Mouse (Mus musculus) spleen, postnatal 14 days (tissue): Measurements from ENCODE around the gene Oprd1.

Experiments used
- DNase-seq, 2 experiments: peaks; one replicate each; pipeline ENCODE4 v3.0.0; 2021 to 2022; ENCODE audit warnings: low spot score in 2 of 2

The Oprd1 gene

DNA sequence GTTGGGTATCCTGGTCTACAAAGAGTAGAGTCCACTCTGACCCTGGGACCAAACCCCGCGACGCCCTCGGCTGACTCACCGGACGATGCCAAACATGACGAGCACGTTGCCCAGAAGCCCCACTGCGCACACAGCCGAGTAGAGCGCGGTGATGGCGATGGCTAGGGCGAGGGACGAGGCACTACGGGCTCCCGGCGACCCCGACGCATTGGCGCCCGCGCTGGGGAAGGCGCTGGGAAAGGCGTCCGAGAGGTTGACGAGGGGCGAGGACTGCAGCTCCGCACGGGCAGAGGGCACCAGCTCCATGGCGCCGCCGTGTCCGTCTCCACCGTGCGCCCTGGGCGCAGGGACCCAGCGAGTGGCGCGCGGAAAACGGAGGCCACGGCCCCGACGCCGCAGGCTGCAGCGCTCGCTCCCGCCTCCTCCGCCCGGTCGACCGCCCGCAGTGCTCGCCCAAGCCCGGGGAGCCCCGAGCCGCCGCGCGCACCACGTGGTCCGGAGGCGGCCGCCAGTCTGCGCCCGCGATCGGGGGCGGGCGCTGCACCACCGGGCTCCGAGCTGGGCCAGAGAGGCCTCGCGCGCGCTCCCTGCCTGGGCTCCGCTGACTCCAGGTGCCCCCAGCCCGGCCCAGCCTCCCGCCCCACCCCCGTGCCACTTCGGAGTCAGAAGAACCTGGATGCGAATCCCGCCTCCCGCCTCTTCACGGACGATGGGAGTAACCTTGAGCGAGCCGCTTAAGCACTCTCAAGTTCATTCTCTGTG, at the start of gene Oprd1:
Gene Oprd1, minus strand, starts transcription at position 407 of the 762 bp plus-strand sequence.
- no peak for DNase-seq

DNA sequence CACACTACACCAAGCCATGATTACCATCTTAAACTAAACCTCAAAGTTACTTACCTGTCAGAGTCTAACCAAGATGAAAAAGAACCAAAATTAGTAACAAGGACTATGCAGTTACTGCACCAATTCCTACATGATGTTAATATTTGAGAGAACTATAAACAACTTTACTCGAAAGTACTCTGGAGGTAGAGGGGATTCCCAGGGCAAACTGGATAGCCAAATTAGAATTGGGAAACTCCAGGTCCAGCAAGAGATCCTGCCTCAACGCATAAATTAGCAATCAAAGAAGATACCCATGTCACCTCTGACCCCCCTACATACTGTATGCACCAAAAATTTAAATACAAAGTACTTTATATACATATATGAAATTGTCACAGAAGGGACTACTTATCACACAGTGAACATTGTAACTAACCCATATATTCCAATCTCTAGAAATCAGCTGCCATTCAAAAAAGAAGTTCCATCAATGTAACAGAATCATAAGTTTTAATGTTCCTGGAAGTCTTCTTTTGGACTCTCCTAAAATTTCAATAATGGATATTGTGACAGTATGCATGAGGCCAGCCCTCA, 43.6 kb upstream of the Oprd1 start:
- no peak for DNase-seq

DNA sequence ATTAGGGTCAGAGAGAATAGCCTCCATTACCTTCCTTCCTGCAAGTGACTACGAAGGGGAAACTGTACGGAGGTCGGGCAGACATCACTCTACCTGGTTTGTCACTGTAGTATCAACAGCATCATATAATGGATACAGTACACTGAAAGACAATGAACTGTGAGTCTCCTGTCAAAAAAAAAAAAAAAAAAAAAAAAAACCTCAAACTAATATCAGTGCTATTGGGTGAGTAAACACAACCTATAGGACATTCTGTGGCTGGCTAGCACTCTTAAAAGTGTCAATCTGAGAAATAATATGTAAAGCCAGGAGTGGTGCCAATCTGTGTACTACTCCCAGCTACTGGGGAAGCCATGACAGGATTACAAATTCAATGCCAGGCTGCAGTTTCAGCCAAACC, 38.9 kb upstream of the Oprd1 start:
- DNase-seq: no peak

DNA sequence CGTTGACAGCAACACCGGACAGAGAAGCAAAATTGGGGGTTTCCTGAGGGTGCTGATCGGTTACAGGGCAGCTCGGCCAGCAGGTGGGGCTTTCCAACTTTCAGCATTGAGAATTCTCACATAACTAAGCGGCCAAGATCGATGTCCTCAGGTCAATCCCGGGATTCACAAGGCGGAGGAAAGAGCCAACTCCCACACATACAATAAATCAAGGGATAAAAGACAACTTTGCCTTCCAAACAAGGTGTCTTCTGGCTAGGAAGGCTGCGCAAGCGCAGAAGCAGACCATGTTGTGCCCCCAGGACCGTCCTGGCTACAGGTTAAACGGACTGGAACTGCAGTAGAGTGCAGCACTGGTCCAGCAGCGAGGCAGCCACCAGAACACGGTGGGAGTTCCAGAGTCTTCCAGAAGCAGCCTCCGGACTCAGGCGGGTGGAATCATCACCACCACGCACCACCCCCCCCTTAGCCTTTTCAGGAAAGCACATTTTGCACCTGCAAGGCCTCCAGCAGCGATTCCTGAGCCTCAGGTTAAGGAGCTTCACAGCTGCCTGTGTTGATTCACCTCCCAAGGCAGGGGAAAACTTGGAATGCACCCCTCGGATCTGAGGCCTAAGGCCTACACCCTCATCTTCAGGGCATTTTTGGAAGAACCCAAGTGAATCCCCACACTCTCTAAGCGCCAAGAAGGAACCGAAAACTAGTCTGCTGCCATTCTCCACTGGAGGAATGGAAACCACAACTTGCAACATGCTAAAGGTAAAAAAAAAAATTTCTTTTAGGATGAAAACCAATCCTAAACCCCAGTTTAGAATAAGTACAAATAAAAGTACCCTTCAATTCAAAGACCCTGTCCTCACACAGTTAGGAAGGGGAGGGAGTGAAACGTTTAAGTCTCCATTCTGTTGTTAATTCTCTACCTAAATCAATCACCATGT, 37.7 kb upstream of the Oprd1 start:
- DNase-seq: no peak

DNA sequence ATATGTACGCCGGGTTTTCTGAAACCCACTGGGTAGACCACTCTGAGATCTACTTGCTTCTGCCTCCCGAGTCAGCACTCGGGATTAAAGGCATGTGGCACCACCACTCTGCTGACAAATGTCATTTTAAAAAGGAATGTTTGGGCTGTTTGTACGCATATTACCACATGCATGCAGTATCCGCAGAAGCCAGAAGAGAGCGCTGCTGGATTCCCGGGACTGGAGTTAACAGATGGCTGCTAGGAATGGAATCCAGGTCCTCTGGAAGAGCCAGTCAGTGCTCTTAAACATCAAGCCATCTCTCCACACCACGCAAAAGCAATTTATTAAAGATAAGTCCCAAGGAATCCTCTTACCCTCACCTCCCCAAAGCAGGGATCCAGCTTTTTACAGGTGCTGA, 36.4 kb upstream of the Oprd1 start:
- peak in 1 of 2 experiments; percentile 29 for DNase-seq

DNA sequence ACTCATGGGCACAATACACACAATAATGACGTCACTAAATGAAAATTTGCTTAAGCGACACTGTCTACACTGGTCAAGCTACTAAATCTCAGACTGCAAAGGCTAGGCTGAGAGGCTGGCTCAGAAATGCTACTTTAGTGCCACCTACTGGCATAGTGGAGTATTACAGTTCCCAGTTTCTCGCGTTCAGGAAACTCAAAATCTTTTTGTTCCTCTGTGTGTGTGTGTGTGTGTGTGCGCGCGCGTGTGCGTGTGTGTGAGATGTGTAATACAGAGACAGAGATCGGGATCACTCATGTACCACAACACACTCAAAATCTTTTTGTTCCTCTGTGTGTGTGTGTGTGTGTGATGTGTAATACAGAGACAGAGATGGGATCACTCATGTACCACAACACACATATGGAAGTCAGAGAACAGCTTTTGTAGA, 34.4 kb upstream of the Oprd1 start:
- DNase-seq: peak in 1 of 2 experiments; percentile 55

DNA sequence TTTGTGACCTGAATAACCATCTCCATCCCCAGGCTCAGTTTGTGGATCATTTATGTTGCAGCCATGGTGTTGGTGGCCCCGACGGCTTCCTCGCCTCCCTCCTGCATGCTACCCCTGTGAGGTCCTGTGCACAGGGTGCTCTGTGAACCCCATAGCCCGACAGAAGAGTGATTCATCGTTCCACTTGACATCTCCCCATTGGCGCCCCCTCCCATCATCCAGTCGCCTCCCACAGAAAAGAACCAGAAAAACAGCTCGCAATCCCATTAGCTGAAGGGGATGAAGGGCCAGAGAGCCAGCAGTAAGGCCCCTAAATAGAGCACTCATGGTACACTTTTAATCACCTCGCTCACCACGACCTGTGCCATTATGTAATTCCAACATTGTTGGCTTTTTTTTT, 32.2 kb upstream of the Oprd1 start:
- no peak for DNase-seq

DNA sequence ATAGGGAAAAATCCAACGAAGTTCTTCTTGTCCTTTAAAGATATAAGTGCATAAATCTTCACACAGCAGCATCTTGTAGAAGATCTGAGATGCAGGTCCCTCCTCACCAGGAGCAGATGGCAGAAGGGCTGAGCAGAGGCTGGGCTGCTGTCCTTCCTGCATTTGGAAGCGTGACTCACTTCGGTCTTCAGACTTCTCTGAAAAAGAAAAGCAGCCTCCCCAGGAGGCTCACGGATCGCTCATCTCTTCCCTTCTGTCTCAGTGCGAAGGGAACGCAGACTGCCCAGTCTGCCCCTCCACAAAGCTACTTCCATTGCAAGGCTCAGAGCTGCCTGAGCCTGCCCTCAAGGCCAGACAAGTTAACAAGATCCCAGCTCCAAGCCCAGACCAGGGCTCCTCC, 26.6 kb upstream of the Oprd1 start:
- DNase-seq: no peak

DNA sequence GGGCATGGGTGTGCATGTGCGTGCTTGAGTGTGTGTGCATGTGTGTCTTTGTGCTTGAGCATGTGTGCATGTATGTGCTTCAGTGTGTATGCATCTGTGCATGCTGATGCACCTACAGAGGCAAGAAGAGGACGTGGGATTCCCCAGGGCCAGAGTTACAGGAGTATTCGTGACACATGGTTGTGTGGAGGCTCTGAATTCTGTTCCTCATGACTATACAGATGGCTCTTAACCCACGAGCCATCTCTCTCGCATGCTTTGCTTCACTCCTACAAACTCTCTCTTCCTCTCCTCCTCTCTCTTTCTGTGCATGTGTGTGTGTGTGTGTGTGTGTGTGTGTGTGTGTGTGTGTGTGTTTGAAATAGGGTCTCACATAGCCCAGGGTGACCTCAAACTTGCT, 25.5 kb upstream of the Oprd1 start:
- no peak for DNase-seq

DNA sequence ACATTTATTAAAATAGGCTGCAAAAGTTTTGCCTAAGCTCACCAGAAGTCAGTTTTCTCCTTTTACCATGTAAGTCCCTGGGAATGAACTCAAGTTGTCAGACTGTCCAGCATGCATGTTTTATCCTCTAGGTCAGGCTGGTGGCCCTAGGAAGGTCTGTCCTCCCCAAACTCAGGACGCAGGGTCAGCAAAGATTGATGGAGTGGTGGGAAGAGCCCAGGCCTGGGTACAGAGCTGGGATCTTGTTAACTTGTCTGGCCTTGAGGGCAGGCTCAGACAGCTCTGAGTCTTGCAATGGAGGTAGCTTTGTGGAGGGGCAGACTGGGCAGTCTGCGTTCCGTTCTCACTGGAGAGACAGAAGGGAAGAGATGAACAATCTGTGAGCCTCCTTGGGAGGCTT, 25.0 kb upstream of the Oprd1 start:
- no peak for DNase-seq

DNA sequence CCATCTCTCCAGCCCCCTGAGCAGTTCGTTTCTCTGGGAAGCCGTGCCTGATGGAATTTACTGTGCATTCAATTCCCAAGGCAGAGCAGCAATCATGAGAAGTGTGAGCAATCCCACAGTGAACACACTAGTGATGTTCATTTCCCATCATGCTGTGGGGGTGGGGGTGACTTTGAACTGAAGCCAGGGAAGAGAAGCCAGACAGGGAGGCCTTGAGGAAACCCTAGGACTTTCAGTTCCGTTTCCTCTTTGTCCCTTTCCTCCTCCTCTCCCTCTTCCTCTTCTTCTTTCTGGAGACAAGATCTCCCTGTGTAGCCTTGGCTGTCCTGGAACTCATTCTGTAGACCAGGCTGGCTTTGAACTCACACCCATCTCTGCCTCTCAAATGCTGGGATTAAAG, 23.1 kb upstream of the Oprd1 start:
- no peak for DNase-seq

DNA sequence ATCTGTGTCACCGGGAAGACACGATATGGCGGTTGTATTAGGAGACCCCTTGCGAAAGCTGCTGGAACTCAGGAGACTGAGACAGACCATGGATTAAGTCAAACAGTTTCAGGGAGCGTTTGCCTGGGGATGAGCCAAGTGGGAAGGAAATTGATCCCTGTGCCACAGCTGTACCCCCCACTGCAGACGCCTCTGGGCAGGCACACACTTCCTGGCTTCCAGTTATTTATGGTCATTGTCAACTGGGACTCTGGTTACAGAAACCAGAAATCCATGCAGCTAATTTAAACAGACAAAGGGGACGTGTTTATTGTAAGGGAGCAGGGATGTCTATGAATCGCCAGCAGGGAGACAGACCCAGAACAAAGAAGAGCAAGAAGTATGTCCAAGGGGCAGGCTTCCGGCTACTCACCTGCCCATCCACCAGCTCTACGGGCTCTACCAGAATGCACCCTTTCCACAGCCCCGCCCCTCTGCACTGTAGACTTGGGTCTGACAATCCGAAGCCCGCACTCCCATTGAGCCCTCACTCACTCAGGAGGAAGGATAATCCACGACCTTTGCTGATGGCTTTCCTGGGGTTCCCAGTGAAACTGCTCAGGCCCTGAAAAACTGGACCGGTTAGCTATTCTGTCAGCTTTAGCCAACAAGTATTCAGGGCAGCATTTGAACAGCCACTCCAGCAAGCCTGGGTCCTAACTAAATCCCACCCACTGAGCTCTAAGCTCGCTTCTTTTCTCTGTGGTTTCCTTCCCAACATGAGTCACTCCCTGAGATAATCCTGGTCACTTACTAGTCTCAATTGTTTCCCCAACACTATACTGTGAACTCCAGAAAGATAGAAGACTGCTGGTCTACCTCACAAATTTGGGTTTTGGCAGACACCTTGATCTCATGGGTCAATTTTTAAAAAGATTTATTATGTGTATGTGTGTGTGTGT, 22.3 kb upstream of the Oprd1 start:
- no peak for DNase-seq

DNA sequence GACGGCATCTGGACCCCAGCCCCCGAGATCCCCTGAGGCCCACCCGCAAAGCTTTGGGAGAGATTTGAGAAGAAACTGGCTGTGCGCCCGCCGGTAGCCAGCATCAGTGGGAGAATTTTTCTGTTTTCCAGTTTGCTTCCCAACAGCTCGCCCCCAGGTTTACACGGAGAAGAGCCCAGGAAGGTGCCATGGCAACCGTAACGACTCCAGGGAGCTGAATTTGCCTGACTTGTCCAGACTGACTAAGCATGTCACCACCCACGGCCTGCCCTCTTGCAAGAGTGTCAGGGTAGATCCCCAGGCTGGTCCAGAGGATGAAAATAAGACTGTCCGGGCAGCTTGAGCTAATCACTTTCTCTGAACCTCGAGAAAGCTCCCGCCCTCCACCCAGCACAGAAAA, 21.4 kb upstream of the Oprd1 start:
- DNase-seq: no peak

DNA sequence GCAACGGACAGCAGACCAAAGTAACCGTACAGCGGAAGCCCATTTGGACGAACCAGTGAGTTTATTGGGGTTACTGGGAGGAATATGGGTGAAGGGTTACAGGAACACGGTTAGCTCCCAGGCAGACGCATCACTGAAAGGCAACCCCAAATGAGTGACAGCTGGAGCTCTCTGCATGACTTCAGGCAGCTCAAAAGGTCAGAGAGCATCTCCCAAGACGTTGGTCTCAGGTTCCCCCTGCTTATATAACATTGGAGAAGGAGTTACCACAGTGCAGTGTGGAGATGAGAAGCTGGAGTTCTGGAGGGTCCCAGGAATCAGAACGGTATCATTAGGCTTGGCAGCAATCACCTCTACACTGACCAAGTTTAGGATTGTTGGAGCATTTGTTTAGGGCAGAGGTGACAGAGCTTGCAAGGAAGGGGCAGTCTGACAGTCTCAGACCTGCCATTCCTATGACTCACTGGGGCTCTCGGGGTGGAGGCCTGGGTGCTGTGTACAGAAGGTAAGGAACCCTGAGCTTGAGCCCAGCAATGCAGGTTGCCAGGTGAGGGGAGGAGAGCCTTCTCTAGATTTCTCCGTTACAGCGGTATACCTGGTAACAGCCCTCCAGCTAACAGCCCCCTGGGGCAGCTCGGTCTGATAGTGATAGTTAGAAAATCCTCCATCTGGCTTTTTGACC, 12.8 kb upstream of the Oprd1 start:
- no peak for DNase-seq

DNA sequence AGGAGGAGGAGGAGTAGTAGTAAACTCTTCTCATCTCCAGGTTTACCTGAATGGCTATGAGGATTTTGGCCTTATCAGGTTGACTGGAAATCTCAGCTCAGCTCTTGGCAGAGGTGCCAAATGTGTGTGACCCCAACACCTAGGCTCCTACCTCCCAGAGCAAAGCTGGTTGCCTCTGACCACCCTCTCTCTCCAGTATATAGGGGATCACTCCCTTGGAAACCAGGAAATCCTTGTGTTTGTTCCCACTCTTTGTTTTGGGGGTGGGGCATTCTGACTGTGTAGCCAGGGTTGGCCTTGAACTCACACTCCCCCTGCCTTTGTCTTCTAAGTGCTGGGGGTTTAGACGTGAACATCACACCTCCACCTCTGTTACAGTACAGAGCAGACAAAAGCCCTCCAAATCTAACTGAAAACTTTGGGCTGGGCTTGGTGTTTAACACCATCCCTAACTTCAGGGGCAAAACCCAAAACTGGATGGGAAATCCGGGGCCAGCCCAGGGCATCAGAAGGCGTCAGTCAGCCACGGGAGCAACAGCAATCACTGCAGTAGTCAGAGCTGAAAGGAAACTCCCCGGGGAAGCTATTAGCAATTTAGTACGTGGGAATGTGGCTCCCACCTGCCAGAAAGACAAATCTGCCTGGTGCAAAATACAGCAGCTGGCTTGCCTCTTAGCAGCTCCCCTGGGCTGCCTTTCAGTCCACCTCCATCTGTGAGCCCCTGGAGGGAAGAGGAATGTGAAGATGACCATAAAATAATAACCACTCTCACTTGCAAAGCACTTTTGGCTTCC, 10.8 kb upstream of the Oprd1 start:
- DNase-seq: no peak

DNA sequence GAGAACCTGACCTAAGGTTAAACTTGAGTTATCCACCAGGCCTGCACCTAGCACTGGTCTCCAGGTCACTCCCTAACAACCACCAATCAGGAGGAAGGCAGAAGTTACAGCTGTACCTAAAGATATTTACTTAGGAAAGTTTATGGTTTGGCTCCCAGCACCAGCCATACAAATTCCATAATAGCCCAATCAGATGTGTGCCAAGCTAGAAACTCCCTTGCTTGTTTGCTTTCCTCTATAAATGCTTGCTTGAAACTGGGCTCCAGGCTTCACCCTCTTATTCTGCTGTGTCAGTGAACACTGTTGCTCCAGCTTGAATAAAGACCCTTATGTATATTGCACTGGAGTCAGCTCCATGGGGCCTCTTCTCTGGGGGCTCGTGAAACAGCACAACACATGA, 7.4 kb upstream of the Oprd1 start:
- no peak for DNase-seq

DNA sequence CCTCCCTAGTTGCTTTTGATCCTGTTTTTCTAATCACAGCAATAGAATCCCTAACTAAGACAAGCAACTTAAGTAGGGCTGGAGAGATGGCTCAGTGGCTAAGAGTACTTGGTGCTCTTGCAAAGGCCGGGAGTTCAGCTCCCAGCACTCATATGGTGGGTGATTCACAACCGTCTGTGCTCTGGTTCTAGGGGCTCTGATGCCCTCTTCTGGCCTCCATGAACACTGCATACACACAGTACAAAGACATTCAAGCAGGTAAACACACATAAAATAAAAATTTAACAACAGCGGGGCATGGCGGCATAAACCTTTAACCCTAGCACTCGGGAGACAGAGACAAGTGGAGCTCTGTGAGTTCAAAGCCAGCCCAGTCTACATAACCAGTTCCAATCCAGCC, 1.9 kb upstream of the Oprd1 start:
- no peak for DNase-seq

DNA sequence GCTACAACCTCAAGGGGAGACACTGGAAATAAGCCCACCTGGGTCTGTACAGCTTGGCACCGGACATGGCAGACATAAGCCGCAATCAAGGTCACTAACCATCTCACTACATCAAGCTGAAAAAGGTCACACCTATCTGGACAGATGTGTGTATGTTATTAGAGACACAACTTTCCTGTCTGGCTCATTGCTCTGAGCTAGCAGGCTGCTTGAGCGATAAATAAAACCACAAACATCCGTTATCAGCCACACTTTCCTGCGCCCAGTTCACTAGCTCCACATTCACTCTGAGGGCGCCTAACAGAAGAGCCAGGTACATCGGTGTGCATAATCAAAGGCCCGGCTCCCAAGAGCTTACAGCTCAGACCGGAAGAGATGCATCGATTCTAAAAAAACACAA, 806 bp upstream of the Oprd1 start:
- no peak for DNase-seq

DNA sequence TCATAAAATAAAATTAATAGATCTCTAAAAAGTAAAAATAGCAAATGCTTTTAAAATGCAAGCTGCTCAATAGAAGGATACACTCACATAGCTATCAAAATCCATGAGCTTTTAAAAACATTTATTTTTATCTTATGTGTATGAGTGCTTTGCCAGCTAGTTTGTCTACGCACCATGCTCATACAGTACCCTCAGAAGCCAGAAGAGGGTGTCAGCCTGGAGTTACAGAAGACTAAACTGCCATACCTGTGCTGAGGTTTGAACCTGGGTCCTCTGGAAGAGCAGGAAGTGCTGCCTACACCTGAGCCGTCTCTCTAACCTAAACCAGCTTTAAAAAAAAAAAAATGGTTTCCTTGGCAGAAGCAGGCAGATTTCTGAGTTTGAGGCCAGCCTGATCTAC, 5.6 kb downstream of the Oprd1 start:
- no peak for DNase-seq

DNA sequence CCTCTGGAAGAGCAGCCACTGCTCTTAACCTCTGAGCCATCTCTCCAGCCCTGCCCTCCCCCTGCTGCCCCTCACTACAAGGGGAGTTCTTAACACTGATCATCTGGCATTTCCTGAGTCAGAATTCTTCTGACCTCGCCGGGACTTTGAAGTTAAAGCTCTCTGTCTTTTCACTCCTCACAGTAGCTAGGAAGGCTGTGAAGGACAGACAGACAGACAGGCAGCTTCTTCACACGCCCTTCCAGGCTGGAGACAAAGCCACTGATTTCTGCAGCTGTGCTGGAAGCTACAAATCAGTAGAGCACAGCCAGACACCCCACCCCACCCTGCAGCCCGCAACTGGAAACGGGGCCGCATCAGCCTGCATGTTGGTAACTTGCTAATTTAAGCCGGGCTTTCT, 7.3 kb downstream of the Oprd1 start:
- DNase-seq: no peak
